Mouse (Mus musculus) Patski (cell line): ENCODE data around the gene Oosp1. TPM values are rescaled to one million over a fixed set of nuclear protein-coding genes. Genes with fewer than 3 reads are reported as not detected.

Experiments
- ATAC-seq: fragments of 100-300 bp; one replicate; pipeline ENCODE4 v1.8.0; 2021
- CTCF ChIA-PET: fragments of 350-600 bp; sonication (Branson Sonifier 250); formaldehyde crosslinking; loops from one replicate; lab custom pipeline; 2022; ENCODE audit warnings: inconsistent platforms; lab: Charles Lee
- POLR2A ChIA-PET: fragments of 350-600 bp; sonication (Branson Sonifier 250); formaldehyde crosslinking; loops from one replicate; lab custom pipeline; 2022; ENCODE audit warnings: antibody characterized with exemption, inconsistent platforms; lab: Charles Lee
- DNase-seq: peaks from one replicate; pipeline ENCODE4 v3.0.0-alpha.2; 2011; ENCODE audit warnings: low read depth, low spot score
- H3K27me3 ChIP-seq: fragments of 371-371 bp; one replicate; pipeline ENCODE4 v1.5.1; 2021
- CTCF ChIP-seq: fragments of 100-300 bp; IDR thresholded peaks from one replicate; pipeline ENCODE4 v1.5.1; 2021
- in situ Hi-C: fragments of 300-500 bp; cut with MboI; formaldehyde crosslinking; loops from 3 replicates; pipeline ENCODE4 v1.11.1; 2018; ENCODE audit warnings: low pct_unique_long_range_greater_than_20kb, mixed read lengths
- polyA plus RNA-seq: library from polyadenylated mRNA; unstranded; gene quantifications from one replicate; pipeline ENCODE4 v1.2.3, GENCODE M21; 2021

Oosp1 gene
- not detected for polyA plus RNA-seq

DNA sequence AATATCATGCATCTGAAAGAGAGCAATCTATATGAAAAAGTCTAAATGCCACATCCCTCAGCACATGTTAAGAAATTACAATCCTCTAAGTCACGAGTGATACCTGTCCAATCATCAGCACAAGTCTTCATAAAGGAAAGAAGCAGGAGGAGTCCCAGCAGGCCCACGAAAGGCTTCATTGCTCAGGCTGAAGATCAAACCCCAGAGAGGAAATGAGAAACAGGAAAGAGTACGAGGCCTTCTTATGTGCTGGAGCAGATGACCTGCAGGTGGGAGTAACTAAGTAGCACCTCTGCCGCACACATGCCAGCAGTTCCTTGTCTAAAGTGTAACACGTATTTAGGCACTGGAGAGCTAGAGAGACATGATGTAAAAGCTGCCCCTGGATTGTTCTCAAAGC lies at the start of gene Oosp1:
Gene Oosp1, minus strand, starts transcription at position 312 of the 400 bp plus-strand sequence.
- CTCF ChIA-PET, result interaction anchor here (1.0 kb wide), 1 partner anchor 29 kb away, joined by 3 read pairs; no protein-coding TSS in a partner anchor
- ATAC-seq (no peak), DNase-seq (no peak)
- in situ Hi-C loops, result no loop called here
- no peak for TF ChIP-seq CTCF
- POLR2A ChIA-PET, result no interaction called here
- no peaks in the 10 kb centered on the region for H3K27me3 ChIP-seq

GRCm38 (mm10) chr19:11736455-11736854 lies 45.5 kb upstream of the Oosp1 start:
- in situ Hi-C loops, result no loop called here
- ChIA-PET CTCF (interaction anchor here (1.6 kb wide), 1 partner anchor 15 kb away, joined by 3 read pairs; no protein-coding TSS in a partner anchor), POLR2A (no interaction called here)
- no peaks in the 10 kb centered on the region for H3K27me3 ChIP-seq
- ATAC-seq, result no peak
- no peak for TF ChIP-seq CTCF
- no peak for DNase-seq

DNA sequence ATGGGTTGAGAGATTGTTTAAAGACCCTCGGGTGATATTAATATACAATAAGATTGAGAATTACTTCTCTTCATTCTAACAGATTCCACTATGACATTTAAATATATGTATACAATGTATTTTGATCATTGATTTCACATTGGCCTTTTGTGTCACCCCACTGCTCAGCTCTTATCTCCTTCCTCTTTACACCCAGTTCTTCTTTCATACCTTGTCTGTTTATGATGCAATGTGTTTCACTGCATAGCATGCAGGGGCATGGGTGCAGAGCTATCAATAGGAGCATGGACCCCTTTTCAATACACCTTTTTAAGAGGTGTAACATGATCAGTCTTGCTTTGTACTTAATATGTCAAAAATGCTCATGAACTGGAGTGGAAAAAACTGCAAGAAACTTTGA lies 39.3 kb upstream of the Oosp1 start:
- in situ Hi-C loops, result no loop called here
- no peak for TF ChIP-seq CTCF
- no peaks in the 10 kb centered on the region for H3K27me3 ChIP-seq
- CTCF ChIA-PET, result no interaction called here
- DNase-seq (no peak), ATAC-seq (no peak)
- POLR2A ChIA-PET, result no interaction called here

- POLR2A ChIA-PET, result no interaction called here
- ATAC-seq, result no peak
- H3K27me3 ChIP-seq, result no peaks in the 10 kb centered on the region
- no peak for TF ChIP-seq CTCF
- in situ Hi-C loops, result no loop called here
- DNase-seq, result no peak
- CTCF ChIA-PET, result interaction anchor here (1.4 to 1.5 kb wide), 2 partner anchors 15 to 23 kb away, joined by 3 to 4 read pairs; no protein-coding TSS in a partner anchor
These were observed 36.4 kb upstream of the Oosp1 start for GRCm38 (mm10) chr19:11727304-11727703.

GRCm38 (mm10) chr19:11725915-11726314 lies 35.0 kb upstream of the Oosp1 start:
- no peak for TF ChIP-seq CTCF
- CTCF ChIA-PET, result interaction anchor here (1.5 kb wide), 1 partner anchor 24 kb away, joined by 4 read pairs; no protein-coding TSS in a partner anchor
- in situ Hi-C loops, result no loop called here
- DNase-seq, result no peak
- POLR2A ChIA-PET, result no interaction called here
- no peaks in the 10 kb centered on the region for H3K27me3 ChIP-seq
- no peak for ATAC-seq

GRCm38 (mm10) chr19:11724275-11724674 lies 33.3 kb upstream of the Oosp1 start:
- CTCF ChIA-PET, result interaction anchor here (1.0 kb wide), 1 partner anchor 443 kb away, joined by 3 read pairs; no protein-coding TSS in a partner anchor
- POLR2A ChIA-PET, result no interaction called here
- DNase-seq (no peak), ATAC-seq (no peak)
- no peak for TF ChIP-seq CTCF
- no peaks in the 10 kb centered on the region for H3K27me3 ChIP-seq
- in situ Hi-C loops, result no loop called here

GRCm38 (mm10) chr19:11723870-11724269 lies 32.9 kb upstream of the Oosp1 start:
- CTCF ChIA-PET, result interaction anchor here (1.0 kb wide), 1 partner anchor 442 kb away, joined by 3 read pairs; no protein-coding TSS in a partner anchor
- POLR2A ChIA-PET, result no interaction called here
- in situ Hi-C loops, result no loop called here
- H3K27me3 ChIP-seq, result no peaks in the 10 kb centered on the region
- no peak for ATAC-seq
- no peak for DNase-seq
- no peak for TF ChIP-seq CTCF

GRCm38 (mm10) chr19:11720071-11720470 lies 29.1 kb upstream of the Oosp1 start:
- ATAC-seq, result no peak
- DNase-seq, result no peak
- no peaks in the 10 kb centered on the region for H3K27me3 ChIP-seq
- ChIA-PET CTCF (interaction anchor here (1.1 kb wide), 1 partner anchor 30 kb away, joined by 3 read pairs; no protein-coding TSS in a partner anchor), POLR2A (no interaction called here)
- in situ Hi-C loops, result no loop called here
- no peak for TF ChIP-seq CTCF

- no peak for ATAC-seq
- in situ Hi-C loops, result no loop called here
- CTCF ChIA-PET, result no interaction called here
- no peak for DNase-seq
- H3K27me3 ChIP-seq, result no peaks in the 10 kb centered on the region
- POLR2A ChIA-PET, result no interaction called here
- TF ChIP-seq CTCF, result no peak
These were observed 21.5 kb upstream of the Oosp1 start for GRCm38 (mm10) chr19:11712451-11712850.

DNA sequence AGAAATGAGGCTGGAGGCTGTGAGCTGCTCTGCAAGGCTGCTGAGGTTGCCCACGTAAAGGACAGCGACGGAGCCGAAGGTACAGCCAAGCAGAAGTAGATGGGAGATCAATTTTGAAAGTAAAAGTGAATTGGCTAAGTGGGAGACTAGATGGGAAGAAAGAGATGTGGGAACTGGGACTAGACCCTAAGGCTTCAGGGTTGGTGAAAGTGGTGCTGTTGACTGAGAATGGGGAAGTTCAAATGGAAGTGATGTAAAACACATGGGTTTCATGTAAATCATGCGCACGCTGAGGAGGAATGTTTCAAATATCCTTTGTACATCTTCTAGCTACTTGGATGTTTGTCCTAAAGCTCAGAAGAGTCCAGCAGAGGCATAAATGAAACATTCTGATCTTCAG lies 7.4 kb upstream of the Oosp1 start:
- in situ Hi-C loops, result no loop called here
- ChIA-PET CTCF (no interaction called here), POLR2A (no interaction called here)
- ATAC-seq (no peak), DNase-seq (no peak)
- no peaks in the 10 kb centered on the region for H3K27me3 ChIP-seq
- TF ChIP-seq CTCF, result no peak

DNA sequence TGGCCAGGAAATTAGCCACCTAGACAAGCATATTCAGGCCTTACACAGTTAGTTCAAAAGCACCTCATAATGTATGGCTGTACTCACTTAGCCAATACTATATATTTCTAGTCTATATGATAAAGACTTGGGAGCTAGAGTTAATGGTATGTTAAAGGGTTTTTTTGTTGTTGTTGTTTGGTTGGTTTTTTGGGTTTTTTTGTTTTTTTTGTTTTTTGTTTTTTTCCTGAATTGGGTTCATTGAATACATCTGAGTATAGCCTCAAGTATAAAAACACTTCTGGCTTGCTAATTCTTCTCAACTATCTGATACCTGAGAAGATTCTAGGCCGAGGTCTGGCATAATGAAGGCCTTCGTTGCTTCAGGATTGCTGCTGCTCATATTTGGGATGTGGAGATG lies 5.8 kb upstream of the Oosp1 start, which contains the start of gene Oosp3:
Gene Oosp3, plus strand, starts transcription at position 301 of the 400 bp plus-strand sequence.
- ATAC-seq, result no peak
- DNase-seq, result no peak
- CTCF ChIA-PET, result no interaction called here
- no peaks in the 10 kb centered on the region for H3K27me3 ChIP-seq
- in situ Hi-C loops, result no loop called here
- TF ChIP-seq CTCF, result no peak
- POLR2A ChIA-PET, result no interaction called here

- ATAC-seq, result no peak
- no peaks in the 10 kb centered on the region for H3K27me3 ChIP-seq
- DNase-seq, result no peak
- in situ Hi-C loops, result no loop called here
- ChIA-PET CTCF (no interaction called here), POLR2A (no interaction called here)
- no peak for TF ChIP-seq CTCF
These were observed 504 bp upstream of the Oosp1 start for GRCm38 (mm10) chr19:11691454-11691853.
